Mouse (Mus musculus) limb, embryonic 11.5 days (tissue): ENCODE results near the gene Rnd1. TPM values are rescaled to one million over a fixed set of nuclear protein-coding genes. Genes with fewer than 3 reads are reported as not detected.
A peak's percentile ranks its signal among the peaks of the same experiment; 100 is the strongest.

ENCODE experiments used
- ATAC-seq: fragments of 200-750 bp; cut with Nextera tagmentation; 2 replicates; pipeline ENCODE4 v1.8.0; 2017; ENCODE audit warnings: low read depth; ENCODE audit not compliant: insufficient number of reproducible peaks, low FRiP score, low TSS enrichment
- DNase-seq: peaks from one replicate; pipeline ENCODE4 v3.0.0-alpha.2; 2015; ENCODE audit warnings: low spot score
- H3K27ac ChIP-seq: fragments of 300-500 bp; sonication (generic); replicated peaks from 2 replicates; pipeline ENCODE4 v1.5.1; 2014; ENCODE audit warnings: low read depth, mild to moderate bottlenecking, low read length
- H3K27me3 ChIP-seq: fragments of 300-500 bp; sonication (generic); 2 replicates; pipeline ENCODE4 v1.6.1; 2014; ENCODE audit warnings: mild to moderate bottlenecking, low read length, mixed read lengths; ENCODE audit not compliant: control insufficient read depth, insufficient read depth
- H3K36me3 ChIP-seq: fragments of 300-500 bp; sonication (generic); 2 replicates; pipeline ENCODE4 v1.6.1; 2014; ENCODE audit warnings: mild to moderate bottlenecking, low read length, moderate library complexity, mixed read lengths; ENCODE audit not compliant: control insufficient read depth, insufficient read depth
- H3K4me1 ChIP-seq: fragments of 300-500 bp; sonication (generic); 2 replicates; pipeline ENCODE4 v1.6.1; 2014; ENCODE audit warnings: low read length, mixed read lengths; ENCODE audit not compliant: control insufficient read depth, insufficient read depth
- H3K4me2 ChIP-seq: fragments of 300-500 bp; sonication (generic); 2 replicates; pipeline ENCODE4 v1.6.1; 2014; ENCODE audit warnings: low read depth, mild to moderate bottlenecking, moderate library complexity; ENCODE audit not compliant: severe bottlenecking
- H3K4me3 ChIP-seq: fragments of 300-500 bp; sonication (generic); 2 replicates; pipeline ENCODE4 v1.5.1; 2014; ENCODE audit warnings: low read depth, low read length
- H3K9ac ChIP-seq: fragments of 300-500 bp; sonication (generic); 2 replicates; pipeline ENCODE4 v1.6.1; 2014; ENCODE audit warnings: mild to moderate bottlenecking, low read length
- H3K9me3 ChIP-seq: fragments of 300-500 bp; sonication (generic); 2 replicates; pipeline ENCODE4 v1.6.1; 2016; ENCODE audit warnings: low read length; ENCODE audit not compliant: control insufficient read depth
- WGBS: fragments of 180-500 bp; shearing (Covaris S2); extraction: QIAGEN DNeasy Blood & Tissue Kit; methylation state at CpG from one replicate; pipeline ENCODE4 v1.1.7; 2014; 5-methylcytosine and 5-hydroxymethylcytosine counted together
- polyA plus RNA-seq: library from polyadenylated mRNA; unstranded; fragments of >200 nt; fragmentation: Nextera tagmentation; extraction: Ambion mirVana; gene quantifications from 2 replicates; pipeline ENCODE4 v1.2.1, GENCODE M21; 2014

Gene Rnd1
- polyA plus RNA-seq, 1 experiment from 2014 or later = 0.29 TPM

DNA sequence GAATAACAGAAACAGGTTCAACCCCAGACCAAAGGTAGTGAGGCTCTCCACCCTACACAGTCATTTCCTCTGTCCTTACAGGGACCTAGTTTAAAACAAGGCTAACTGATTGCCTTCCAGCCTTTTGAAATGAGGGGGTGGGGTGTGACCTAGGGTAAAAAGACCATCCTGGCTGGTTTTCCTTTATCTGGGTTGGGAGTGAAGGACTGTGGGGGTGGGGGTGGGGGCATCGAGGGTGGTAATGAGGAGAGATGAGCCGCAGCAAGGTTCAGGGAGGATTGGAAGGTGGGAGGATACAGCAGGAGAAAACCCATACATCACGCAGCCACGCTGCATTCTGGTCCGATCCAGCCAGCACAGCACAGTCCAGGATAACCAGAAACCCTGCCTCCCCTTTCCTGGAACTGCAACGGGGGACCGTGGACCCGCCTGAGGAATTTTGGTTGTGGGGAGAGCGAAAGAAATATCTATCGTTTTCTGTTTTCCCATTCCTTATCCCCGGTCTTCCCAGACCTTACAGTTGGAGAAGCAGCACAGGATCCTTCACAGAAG is 2.2 kb downstream of the Rnd1 start:
- ATAC-seq (no peak), DNase-seq (no peak)
- H3K27me3 ChIP-seq = peaks cover 36% of the 10 kb centered on the region
- H3K36me3 ChIP-seq = no peaks in the 10 kb centered on the region
- H3K9me3 ChIP-seq = no peaks in the 10 kb centered on the region
- H3K4me3 ChIP-seq = no peak overlapping the region
- H3K27ac ChIP-seq = no peak overlapping the region
- 28% methylated on average over 11 of the region's 11 CpGs for WGBS
- H3K4me2 ChIP-seq = no peak overlapping the region
- no peak overlapping the region for H3K9ac ChIP-seq
- H3K4me1 ChIP-seq = peaks cover 6% of the 10 kb centered on the region

- Histone ChIP-seq H3K27me3 (peaks cover 36% of the 10 kb centered on the region), H3K9me3 (no peaks in the 10 kb centered on the region), H3K9ac (no peak overlapping the region), H3K27ac (no peak overlapping the region), H3K4me3 (no peak overlapping the region), H3K36me3 (no peaks in the 10 kb centered on the region), H3K4me1 (peaks cover 6% of the 10 kb centered on the region), H3K4me2 (no peak overlapping the region)
- DNase-seq (no peak), ATAC-seq (no peak)
- WGBS = 32% methylated on average over 7 of the region's 7 CpGs
Observed at GRCm38 (mm10) chr15:98674284-98674993, 2.8 kb downstream of the Rnd1 start.

DNA sequence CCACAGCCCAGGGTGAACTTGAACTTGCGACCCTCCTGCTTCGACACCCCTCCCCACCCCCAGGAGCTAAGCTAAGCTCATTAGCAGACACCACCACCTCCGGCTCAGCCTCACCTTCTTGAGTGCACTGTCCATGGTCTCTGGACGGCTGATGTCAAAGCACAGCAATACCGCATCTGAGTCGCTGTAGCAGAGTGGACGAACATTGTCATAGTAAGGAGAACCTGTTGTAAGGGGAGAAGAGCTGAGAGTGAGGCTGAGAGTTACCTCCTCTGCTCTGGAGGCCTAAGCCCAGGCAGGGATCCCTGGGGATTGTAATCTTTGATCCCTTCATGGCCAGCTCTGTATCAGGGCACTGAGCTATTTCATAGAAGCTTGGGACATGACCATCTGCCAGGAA is 3.5 kb downstream of the Rnd1 start:
- no peaks in the 10 kb centered on the region for H3K36me3 ChIP-seq
- H3K27ac ChIP-seq = no peak overlapping the region
- 79% methylated on average over 7 of the region's 7 CpGs for WGBS
- no peak overlapping the region for H3K4me3 ChIP-seq
- H3K4me1 ChIP-seq = peaks cover 6% of the 10 kb centered on the region
- ATAC-seq = no peak
- peaks cover 36% of the 10 kb centered on the region for H3K27me3 ChIP-seq
- DNase-seq = no peak
- H3K9me3 ChIP-seq = no peaks in the 10 kb centered on the region
- H3K9ac ChIP-seq = no peak overlapping the region
- no peak overlapping the region for H3K4me2 ChIP-seq

DNA sequence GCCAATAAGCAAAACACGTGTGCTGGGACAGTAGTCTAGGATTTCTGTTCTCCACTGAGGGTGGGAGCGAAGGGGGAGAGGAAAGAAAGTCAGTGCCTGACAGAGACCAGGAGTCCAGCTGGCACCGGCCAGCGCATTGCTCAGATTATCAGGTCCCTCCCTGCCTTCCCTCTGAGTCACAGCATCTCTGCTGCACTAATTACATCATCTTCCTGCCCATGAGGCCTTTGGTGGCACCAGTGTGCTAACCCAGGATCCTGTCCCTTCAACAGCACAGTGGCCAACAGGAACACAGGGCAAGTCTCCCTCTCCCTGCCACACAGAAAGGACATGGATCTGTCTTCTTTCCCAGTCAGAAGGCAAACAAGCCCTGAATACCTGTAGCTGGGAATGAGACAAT is 4.7 kb downstream of the Rnd1 start:
- Histone ChIP-seq H3K4me2 (no peak overlapping the region), H3K36me3 (no peaks in the 10 kb centered on the region), H3K27me3 (peaks cover 32% of the 10 kb centered on the region), H3K9me3 (no peaks in the 10 kb centered on the region), H3K4me3 (no peak overlapping the region), H3K4me1 (peaks cover 6% of the 10 kb centered on the region), H3K27ac (no peak overlapping the region), H3K9ac (no peak overlapping the region)
- DNase-seq (no peak), ATAC-seq (no peak)
- 77% methylated on average over 4 of the region's 4 CpGs for WGBS

- no peaks in the 10 kb centered on the region for H3K9me3 ChIP-seq
- H3K36me3 ChIP-seq = peaks cover 3% of the 10 kb centered on the region; the same call in 1 of the 2 replicates
- no peaks in the 10 kb centered on the region for H3K4me1 ChIP-seq
- WGBS = 82% methylated on average over 11 of the region's 11 CpGs
- H3K4me2 ChIP-seq = no peak overlapping the region
- no peak overlapping the region for H3K27ac ChIP-seq
- no peak overlapping the region for H3K4me3 ChIP-seq
- DNase-seq (no peak), ATAC-seq (no peak)
- H3K27me3 ChIP-seq = no peaks in the 10 kb centered on the region
- H3K9ac ChIP-seq = no peak overlapping the region
Observed at GRCm38 (mm10) chr15:98664042-98664907, 13.0 kb downstream of the Rnd1 start.

DNA sequence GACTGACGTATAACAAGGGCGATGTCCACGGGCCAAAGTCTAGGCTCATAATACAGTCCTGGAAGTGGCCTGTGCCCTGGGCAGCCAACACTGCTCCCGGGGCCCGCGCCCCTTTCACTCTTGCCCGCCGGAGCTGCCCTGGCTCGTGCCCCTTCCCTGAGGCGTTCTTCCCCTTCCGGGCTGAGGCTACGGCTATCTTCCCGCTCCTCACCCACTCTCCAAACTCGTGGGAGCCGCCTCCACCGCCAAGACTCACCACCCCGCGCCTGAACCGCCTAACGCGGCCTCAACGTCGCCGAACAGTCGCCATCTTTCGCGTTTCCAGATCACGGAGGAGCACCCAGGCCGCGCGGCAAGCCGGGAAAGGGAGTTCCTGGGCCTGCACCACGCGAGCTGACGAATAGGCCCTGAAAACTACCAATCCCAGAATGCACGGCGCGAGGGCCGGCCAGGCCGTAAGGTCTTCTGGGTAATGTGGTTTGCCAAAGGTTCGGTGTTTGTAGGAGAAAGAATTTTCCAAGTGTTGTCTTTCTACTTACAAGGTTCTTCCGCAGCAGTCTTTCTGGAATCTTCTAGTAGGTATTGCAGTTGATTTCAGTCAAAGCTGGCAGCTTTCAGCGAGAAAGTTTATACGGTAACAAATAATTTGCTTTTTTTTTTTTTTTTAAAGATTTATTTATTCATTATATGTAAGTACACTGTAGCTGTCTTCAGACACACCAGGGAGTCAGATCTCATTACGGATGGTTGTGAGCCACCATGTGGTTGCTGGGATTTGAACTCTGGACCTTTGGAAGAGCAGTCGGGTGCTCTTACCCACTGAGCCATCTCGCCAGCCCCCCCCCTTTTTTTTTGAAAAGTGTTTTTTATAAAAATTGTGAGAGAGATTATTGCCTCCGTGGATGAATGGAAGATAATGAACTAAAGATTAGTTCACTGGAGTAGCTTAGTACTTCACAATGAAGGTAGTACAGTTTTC is 14.4 kb downstream of the Rnd1 start, which contains the start of gene Ddx23:
TSS of gene Ddx23 (minus strand) at position 328 of the 979 bp plus-strand sequence.
- ATAC-seq (peak; percentile 93), DNase-seq (peak; percentile 98)
- H3K36me3 ChIP-seq = peaks cover 11% of the 10 kb centered on the region
- WGBS = 5% methylated on average over 47 of the region's 48 CpGs
- H3K4me2 ChIP-seq = peak within 1 kb of the TSS; percentile 57
- H3K27me3 ChIP-seq = no peaks in the 10 kb centered on the region
- H3K9ac ChIP-seq = peak within 1 kb of the TSS; percentile 94
- H3K27ac ChIP-seq = peak within 1 kb of the TSS; percentile 76
- H3K4me3 ChIP-seq = peak within 1 kb of the TSS; percentile 86
- no peaks in the 10 kb centered on the region for H3K4me1 ChIP-seq
- no peaks in the 10 kb centered on the region for H3K9me3 ChIP-seq

DNA sequence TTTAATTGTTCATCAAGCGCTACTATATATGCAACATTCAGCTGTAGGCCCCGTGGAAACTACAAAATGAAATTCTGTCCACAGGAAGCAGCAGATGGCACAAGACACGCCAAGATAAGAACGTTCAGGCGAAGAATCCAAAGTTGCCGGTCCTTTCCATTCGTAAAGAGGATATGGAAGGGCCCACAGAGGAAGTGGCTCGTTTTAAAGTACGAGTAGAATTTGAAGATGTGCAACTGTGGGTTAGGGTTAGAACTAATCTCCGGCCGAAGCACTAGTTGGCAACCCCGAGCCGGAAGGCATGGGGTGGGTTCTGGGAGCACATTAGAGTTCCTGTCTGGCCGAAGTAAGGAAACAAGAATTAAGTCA is 15.1 kb downstream of the Rnd1 start:
- no peaks in the 10 kb centered on the region for H3K27me3 ChIP-seq
- H3K4me2 ChIP-seq = peak overlapping the region; percentile 57
- WGBS = under 1% methylated on average over 14 of the region's 14 CpGs
- H3K4me1 ChIP-seq = no peaks in the 10 kb centered on the region
- peaks cover 18% of the 10 kb centered on the region for H3K36me3 ChIP-seq
- DNase-seq (no peak), ATAC-seq (no peak)
- H3K9me3 ChIP-seq = no peaks in the 10 kb centered on the region
- H3K9ac ChIP-seq = peak overlapping the region; percentile 94
- H3K4me3 ChIP-seq = peak overlapping the region; percentile 86
- H3K27ac ChIP-seq = peak overlapping the region; percentile 76
